Mouse (Mus musculus): ENCODE results near the gene Pde7b. TPM values are rescaled to one million over a fixed set of nuclear protein-coding genes. Genes with fewer than 3 reads are reported as not detected.

Gene Pde7b
- total RNA-seq, 2 experiments from 2014 or later: 41.4 to 66.1 TPM

GRCm38 (mm10) chr10:20508497-20508896, 216.4 kb downstream of the Pde7b start:
- intact Hi-C loops (cut with DNase I): no loop called here
- no peak for DNase-seq (ENCODE audit: low spot score in 2 of 2)

- intact Hi-C loops (cut with DNase I): no loop called here
- DNase-seq (ENCODE audit: low spot score in 2 of 2): no peak
Measured at GRCm38 (mm10) chr10:20507732-20508412, 217.0 kb downstream of the Pde7b start.

GRCm38 (mm10) chr10:20507069-20507468, 217.8 kb downstream of the Pde7b start:
- no peak for DNase-seq (ENCODE audit: low spot score in 2 of 2)
- intact Hi-C loops (cut with DNase I): no loop called here

- intact Hi-C loops (cut with DNase I): no loop called here
- no peak for DNase-seq (ENCODE audit: low spot score in 2 of 2)
Measured at GRCm38 (mm10) chr10:20505454-20505853, 219.4 kb downstream of the Pde7b start.

- intact Hi-C loops (cut with DNase I): no loop called here
- DNase-seq (ENCODE audit: low spot score in 2 of 2): no peak
Measured at GRCm38 (mm10) chr10:20504800-20505199, 220.1 kb downstream of the Pde7b start.

- no peak for DNase-seq (ENCODE audit: low spot score in 2 of 2)
- intact Hi-C loops (cut with DNase I): no loop called here
Measured at GRCm38 (mm10) chr10:20503265-20504025, 221.4 kb downstream of the Pde7b start.

GRCm38 (mm10) chr10:20501221-20501620, 223.7 kb downstream of the Pde7b start:
- no peak for DNase-seq (ENCODE audit: low spot score in 2 of 2)
- intact Hi-C loops (cut with DNase I): no loop called here

GRCm38 (mm10) chr10:20495051-20495450, 229.8 kb downstream of the Pde7b start:
- DNase-seq (ENCODE audit: low spot score in 2 of 2): no peak
- intact Hi-C loops (cut with DNase I): no loop called here

GRCm38 (mm10) chr10:20493826-20494455, 230.9 kb downstream of the Pde7b start:
- DNase-seq (ENCODE audit: low spot score in 2 of 2): no peak
- intact Hi-C loops (cut with DNase I): no loop called here

GRCm38 (mm10) chr10:20492216-20492964, 232.5 kb downstream of the Pde7b start:
- peak in 1 of 2 experiments; percentile 5 for DNase-seq (ENCODE audit: low spot score in 2 of 2)
- intact Hi-C loops (cut with DNase I): no loop called here

- no peak for DNase-seq (ENCODE audit: low spot score in 2 of 2)
- intact Hi-C loops (cut with DNase I): no loop called here
Measured at GRCm38 (mm10) chr10:20490775-20491174, 234.1 kb downstream of the Pde7b start.

- no peak for DNase-seq (ENCODE audit: low spot score in 2 of 2)
- intact Hi-C loops (cut with DNase I): no loop called here
Measured at GRCm38 (mm10) chr10:20490281-20490680, 234.6 kb downstream of the Pde7b start.

- intact Hi-C loops (cut with DNase I): no loop called here
Measured at GRCm38 (mm10) chr10:20486461-20487253, 238.2 kb downstream of the Pde7b start.

GRCm38 (mm10) chr10:20485816-20486215, 239.1 kb downstream of the Pde7b start:
- DNase-seq (ENCODE audit: low spot score in 2 of 2): no peak
- intact Hi-C loops (cut with DNase I): no loop called here

More at GRCm38 (mm10) chr10:20486461-20487253, 238.2 kb downstream of the Pde7b start:
- DNase-seq (ENCODE audit: low spot score in 2 of 2): no peak

- no peak for DNase-seq (ENCODE audit: low spot score in 2 of 2)
- intact Hi-C loops (cut with DNase I): no loop called here
Measured at GRCm38 (mm10) chr10:20479481-20479880, 245.4 kb downstream of the Pde7b start.

- intact Hi-C loops (cut with DNase I): no loop called here
Measured at GRCm38 (mm10) chr10:20478456-20478855, 246.4 kb downstream of the Pde7b start.

GRCm38 (mm10) chr10:20474831-20475230, 250.0 kb downstream of the Pde7b start:
- DNase-seq (ENCODE audit: low spot score in 2 of 2): peak; percentile 23 to 38
- intact Hi-C loops (cut with DNase I): no loop called here

More at GRCm38 (mm10) chr10:20478456-20478855, 246.4 kb downstream of the Pde7b start:
- DNase-seq (ENCODE audit: low spot score in 2 of 2): no peak

- intact Hi-C loops (cut with DNase I): no loop called here
- no peak for DNase-seq (ENCODE audit: low spot score in 2 of 2)
Measured at GRCm38 (mm10) chr10:20474036-20474435, 250.8 kb downstream of the Pde7b start.

GRCm38 (mm10) chr10:20473505-20473904, 251.4 kb downstream of the Pde7b start:
- DNase-seq (ENCODE audit: low spot score in 2 of 2): no peak
- intact Hi-C loops (cut with DNase I): no loop called here

Data from left cerebral cortex, postnatal 25 days (tissue).